Mouse (Mus musculus) ES-Bruce4 (cell line): ENCODE data around the gene Calhm3.

Source experiments
- CTCF ChIP-seq: IDR thresholded peaks from one replicate; pipeline ENCODE4 v1.8.1; 2011; ENCODE audit warnings: low read depth, low read length
- EP300 ChIP-seq: IDR thresholded peaks from 2 replicates; pipeline ENCODE4 v1.6.1; 2011; ENCODE audit warnings: low read depth, low read length; ENCODE audit not compliant: insufficient read depth
- POLR2A ChIP-seq: IDR thresholded peaks from one replicate; pipeline ENCODE4 v1.8.1; 2011; ENCODE audit warnings: low read length; ENCODE audit not compliant: insufficient read depth

GRCm38 (mm10) chr19:47168223-47168622, 10.7 kb upstream of the Calhm3 start:
- no peak for TF ChIP-seq POLR2A
- TF ChIP-seq EP300: no peak
- TF ChIP-seq CTCF: peak; percentile 65
